Mouse (Mus musculus) layer of hippocampus, adult 2 months (tissue): ENCODE measurements around the gene Klk12. TPM values are rescaled to one million over a fixed set of nuclear protein-coding genes. Genes with fewer than 3 reads are reported as not detected.

Experiments used
- DNase-seq, 2 experiments: peaks; one replicate each; pipeline ENCODE4 v3.0.0; 2022; ENCODE audit warnings: low spot score in 2 of 2
- H3K27ac ChIP-seq: fragments of 200-600 bp; 2 replicates; pipeline ENCODE4 v1.8.1; 2022
- H3K4me3 ChIP-seq: fragments of 200-600 bp; 2 replicates; pipeline ENCODE4 v1.8.1; 2022; ENCODE audit warnings: mild to moderate bottlenecking
- CTCF ChIP-seq: fragments of 200-600 bp; conservative IDR thresholded peaks from 2 replicates; pipeline ENCODE4 v1.8.1; 2022; ENCODE audit warnings: antibody characterized with exemption, mild to moderate bottlenecking, moderate library complexity
- total RNA-seq, 2 experiments: library from RNA; stranded (reverse); gene quantifications; 2 replicates each; pipeline ENCODE4 v1.2.3; 2021

Klk12 gene
- total RNA-seq, 2 experiments from 2014 or later = not detected

GRCm38 (mm10) chr7:43778176-43778970 lies 9.7 kb downstream of the Klk12 start:
- no peak for TF ChIP-seq CTCF
- no peak overlapping the region for H3K4me3 ChIP-seq
- no peak for DNase-seq
- no peak overlapping the region for H3K27ac ChIP-seq

GRCm38 (mm10) chr7:43780241-43780640 lies 11.5 kb downstream of the Klk12 start:
- DNase-seq = no peak
- H3K27ac ChIP-seq = peak overlapping the region; percentile 57; the same call in 1 of the 2 replicates
- no peak for TF ChIP-seq CTCF

GRCm38 (mm10) chr7:43780746-43781145 lies 12.0 kb downstream of the Klk12 start, which contains the start of gene Klk10:
Klk10 (plus strand) TSS chr7:43781035.
- no peak for TF ChIP-seq CTCF
- Histone ChIP-seq H3K27ac (peak within 1 kb of the TSS; percentile 57; the same call in 1 of the 2 replicates), H3K4me3 (no peak within 1 kb of the TSS)
- no peak for DNase-seq

More at GRCm38 (mm10) chr7:43780241-43780640, 11.5 kb downstream of the Klk12 start:
- H3K4me3 ChIP-seq = no peak overlapping the region

GRCm38 (mm10) chr7:43781541-43781940 lies 12.8 kb downstream of the Klk12 start:
- no peak for TF ChIP-seq CTCF
- no peak overlapping the region for H3K27ac ChIP-seq
- no peak for DNase-seq
- H3K4me3 ChIP-seq = no peak overlapping the region

GRCm38 (mm10) chr7:43782275-43783265 lies 13.9 kb downstream of the Klk12 start:
- Histone ChIP-seq H3K27ac (no peak overlapping the region), H3K4me3 (peak overlapping the region; percentile 19; the same call in 1 of the 2 replicates)
- peak; percentile 81 for TF ChIP-seq CTCF
- peak; percentile 42 to 76 for DNase-seq

GRCm38 (mm10) chr7:43785286-43785685 lies 16.6 kb downstream of the Klk12 start:
- no peak for DNase-seq
- no peak overlapping the region for H3K4me3 ChIP-seq
- TF ChIP-seq CTCF = peak; percentile 62
- 0 out of 2 replicates have a peak overlapping the region, but pooled peaks have one; percentile 18 for H3K27ac ChIP-seq

GRCm38 (mm10) chr7:43788096-43788495 lies 19.4 kb downstream of the Klk12 start:
- Histone ChIP-seq H3K27ac (no peak overlapping the region; the same call in 1 of the 2 replicates), H3K4me3 (no peak overlapping the region)
- DNase-seq = peak in 1 of 2 experiments; percentile 61
- TF ChIP-seq CTCF = no peak

GRCm38 (mm10) chr7:43789295-43789694 lies 20.6 kb downstream of the Klk12 start:
- no peak for DNase-seq
- TF ChIP-seq CTCF = peak; percentile 72
- Histone ChIP-seq H3K27ac (peak overlapping the region; percentile 28; the same call in 1 of the 2 replicates), H3K4me3 (no peak overlapping the region)

- no peak for TF ChIP-seq CTCF
- Histone ChIP-seq H3K27ac (no peak within 1 kb of the TSS), H3K4me3 (no peak within 1 kb of the TSS)
- no peak for DNase-seq
Measured at GRCm38 (mm10) chr7:43791591-43791990, 22.9 kb downstream of the Klk12 start, which contains the start of gene Klk9. Klk9 (plus strand) TSS chr7:43791891.

- no peak for TF ChIP-seq CTCF
- Histone ChIP-seq H3K4me3 (peak overlapping the region; percentile 59), H3K27ac (no peak overlapping the region)
- no peak for DNase-seq
Measured at GRCm38 (mm10) chr7:43796355-43796754, 27.7 kb downstream of the Klk12 start.

- Histone ChIP-seq H3K27ac (peak within 1 kb of the TSS; percentile 43; the same call in 1 of the 2 replicates), H3K4me3 (peak within 1 kb of the TSS; percentile 59)
- TF ChIP-seq CTCF = no peak
- no peak for DNase-seq
Measured at GRCm38 (mm10) chr7:43797333-43797769, 28.7 kb downstream of the Klk12 start, which contains the start of gene Klk8. Klk8 (plus strand) TSS chr7:43797577.

- no peak for DNase-seq
- TF ChIP-seq CTCF = no peak
- Histone ChIP-seq H3K27ac (peak overlapping the region; percentile 43; the same call in 1 of the 2 replicates), H3K4me3 (peak overlapping the region; percentile 59)
Measured at GRCm38 (mm10) chr7:43797844-43798462, 29.3 kb downstream of the Klk12 start.
